Mouse (Mus musculus) v-Abl transformed pro-B cells (cell line): ENCODE measurements at regions not wholly inside any gene's neighbourhood (a gene's known extent, or its start where the extent isn't known, plus 50 kb on each side); places are given as distances from the start of the nearest gene placed in this dataset.

Experiments used
- in situ Hi-C, 2 experiments: fragments of 400-800 bp; cut with MboI; formaldehyde crosslinking; loops; one replicate each; pipeline ENCODE4 v1.15.1; 2025; ENCODE audit not compliant: unreplicated experiment in 2 of 2

GRCm38 (mm10) chr19:24622776-24623175 lies 51.0 kb upstream of the Tmem252 start:
- in situ Hi-C loops = loop anchor here in 1 of 2 experiments (5.0 kb wide), 1 partner anchor 250 kb away; no protein-coding TSS in a partner anchor

GRCm38 (mm10) chr19:24622309-24622708 lies 51.5 kb upstream of the Tmem252 start:
- in situ Hi-C loops = loop anchor here in 1 of 2 experiments (5.0 kb wide), 1 partner anchor 250 kb away; no protein-coding TSS in a partner anchor

GRCm38 (mm10) chr19:24621610-24622220 lies 52.1 kb upstream of the Tmem252 start:
- in situ Hi-C loops = loop anchor here in 1 of 2 experiments (5.0 kb wide), 1 partner anchor 251 kb away; no protein-coding TSS in a partner anchor

GRCm38 (mm10) chr19:24615762-24616310 lies 58.0 kb upstream of the Tmem252 start:
- in situ Hi-C loops = loop anchor here in 1 of 2 experiments (5.0 to 10.0 kb wide), 3 partner anchors 59 to 311 kb away; partner anchors contain the start of genes Fam122a and Pip5k1b

- in situ Hi-C loops = no loop called here
These were observed 52.2 kb upstream of the Pip5k1b start for GRCm38 (mm10) chr19:24607884-24608283.

- in situ Hi-C loops = no loop called here
These were observed 50.8 kb upstream of the Pip5k1b start for GRCm38 (mm10) chr19:24606390-24606976.
